Mouse (Mus musculus): ENCODE results near the gene Dcps. TPM values are rescaled to one million over a fixed set of nuclear protein-coding genes. Genes with fewer than 3 reads are reported as not detected.
A peak's percentile ranks its signal among the peaks of the same experiment; 100 is the strongest.
"Not testable (repeated sequence)": the region's sequence is repeated elsewhere in the genome, so short reads cannot be mapped to it uniquely, and the experiment has no call there.

The Dcps gene
- polyA plus RNA-seq, 1 experiment from 2014 or later = 64.3 TPM

DNA sequence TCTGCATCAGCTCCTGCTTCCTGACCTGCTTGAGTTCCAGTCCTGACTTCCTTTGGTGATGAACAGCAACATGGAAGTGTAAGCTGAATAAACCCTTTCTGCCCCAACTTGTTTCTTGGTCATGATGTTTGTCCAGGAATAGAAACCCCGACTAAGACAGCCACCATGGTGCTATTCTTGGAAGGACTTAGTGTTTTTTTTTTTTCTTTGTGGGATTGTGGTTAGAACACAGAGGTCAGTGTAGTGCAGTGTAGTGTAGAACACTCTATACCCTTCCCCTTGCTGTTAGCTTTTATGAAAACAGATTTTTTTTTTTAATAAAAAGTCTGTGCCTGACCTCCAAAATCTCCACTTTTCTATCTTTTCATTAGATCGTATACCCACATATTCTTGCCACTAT, 7.0 kb upstream of the Dcps start:
- no peak for DNase-seq (ENCODE audit: low spot score)

DNA sequence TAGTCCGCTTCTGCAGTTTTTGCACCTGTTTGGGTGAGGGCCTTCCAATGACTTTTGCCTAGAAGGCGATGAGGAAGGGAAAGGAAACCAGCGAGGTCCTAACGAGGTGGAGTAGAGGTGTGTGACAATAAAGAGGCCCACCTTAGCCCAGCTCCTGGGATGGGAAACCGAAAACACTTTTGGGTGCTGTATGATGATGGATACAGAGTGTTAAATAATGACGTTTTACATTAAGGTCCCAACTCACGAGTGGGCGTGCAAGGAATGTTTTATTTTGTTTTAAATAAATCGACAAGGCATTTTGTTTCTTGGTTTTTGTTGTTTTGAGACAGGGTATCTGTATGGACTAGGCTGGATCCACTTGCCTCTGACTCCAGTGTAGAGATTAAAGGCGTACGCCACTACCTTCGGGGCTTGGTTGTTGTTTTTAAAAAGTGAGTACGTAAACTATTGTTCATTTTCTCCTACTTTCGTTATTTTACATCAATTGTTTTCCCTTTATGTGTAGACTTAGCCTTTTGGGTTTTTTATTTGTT, 331 bp upstream of the Dcps start:
- DNase-seq (ENCODE audit: low spot score) = no peak

DNA sequence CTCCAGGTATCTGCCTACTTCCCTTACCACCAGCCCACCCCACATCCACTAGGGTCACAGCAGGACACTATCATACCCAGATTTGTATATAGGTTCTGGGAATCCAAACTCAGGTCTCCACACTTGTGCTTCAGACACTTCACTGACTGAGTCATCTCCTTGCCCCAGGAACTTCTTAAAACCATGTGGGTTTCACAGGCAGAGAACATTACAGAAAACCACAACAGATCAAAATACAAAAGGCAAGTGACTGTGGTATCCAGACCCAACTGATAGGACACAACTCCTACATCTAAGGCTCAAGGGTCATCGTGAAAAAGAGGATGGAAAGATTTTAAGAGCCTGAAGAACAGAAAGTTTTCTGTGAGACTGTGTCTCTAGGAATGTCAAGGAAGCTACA, 2.5 kb downstream of the Dcps start:
- DNase-seq (ENCODE audit: low spot score) = no peak

DNA sequence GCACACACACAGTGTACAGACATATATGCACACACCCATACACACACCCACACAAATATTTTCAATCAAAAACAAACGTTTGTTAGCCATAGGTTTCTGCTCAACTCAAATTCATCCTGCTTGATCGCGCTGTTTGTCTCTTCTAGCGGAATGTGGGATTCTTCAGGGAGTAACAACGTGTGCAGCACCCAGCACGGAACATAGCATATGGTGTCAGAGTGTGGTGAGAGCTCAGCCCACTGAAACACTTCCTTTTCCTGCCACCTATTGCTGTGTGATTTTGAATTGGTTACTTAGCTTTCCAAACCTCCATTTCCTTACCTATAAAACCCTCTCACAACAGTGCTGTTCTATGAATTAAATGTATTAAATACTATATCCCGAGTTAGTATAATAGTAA, 5.8 kb downstream of the Dcps start:
- DNase-seq (ENCODE audit: low spot score) = no peak

DNA sequence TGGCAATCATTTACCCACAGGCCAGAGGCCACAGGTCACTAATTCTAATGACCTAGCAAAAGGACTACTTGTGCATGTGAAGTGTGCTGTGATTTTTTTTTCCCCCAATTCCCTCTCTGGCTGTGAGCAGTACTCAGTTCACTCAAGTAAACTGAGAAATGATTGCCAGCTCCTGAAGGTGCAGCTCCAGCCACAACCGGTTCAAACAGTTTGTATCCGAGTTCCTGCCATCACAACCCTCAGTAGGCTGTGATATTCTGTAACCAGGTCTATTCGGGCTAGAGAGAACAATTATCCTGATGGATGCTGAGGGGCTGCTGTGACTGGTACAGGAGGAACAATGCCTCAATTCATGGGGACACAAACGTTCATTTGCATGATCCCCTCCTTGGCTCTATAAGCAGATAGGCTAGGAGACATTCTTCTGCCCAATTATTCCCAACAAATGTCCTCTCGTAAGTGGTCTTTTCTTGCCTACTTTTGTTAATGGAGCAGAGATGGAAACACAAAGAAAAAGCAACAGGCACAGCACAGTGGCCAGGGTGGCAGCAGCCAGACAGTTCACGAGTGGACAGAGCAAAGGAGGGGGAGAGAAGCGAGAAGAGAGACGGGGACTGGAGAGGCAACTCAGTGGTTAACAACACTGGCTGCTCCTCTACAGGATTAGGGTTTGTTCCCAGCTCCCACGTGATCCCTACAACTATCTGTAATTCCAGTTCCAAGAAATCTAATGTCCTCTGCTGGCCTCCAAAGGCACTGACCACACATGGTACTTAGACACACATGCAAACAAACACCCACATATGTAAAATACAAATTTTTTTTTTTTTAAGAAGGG, 8.8 kb downstream of the Dcps start:
- no peak for DNase-seq (ENCODE audit: low spot score)

DNA sequence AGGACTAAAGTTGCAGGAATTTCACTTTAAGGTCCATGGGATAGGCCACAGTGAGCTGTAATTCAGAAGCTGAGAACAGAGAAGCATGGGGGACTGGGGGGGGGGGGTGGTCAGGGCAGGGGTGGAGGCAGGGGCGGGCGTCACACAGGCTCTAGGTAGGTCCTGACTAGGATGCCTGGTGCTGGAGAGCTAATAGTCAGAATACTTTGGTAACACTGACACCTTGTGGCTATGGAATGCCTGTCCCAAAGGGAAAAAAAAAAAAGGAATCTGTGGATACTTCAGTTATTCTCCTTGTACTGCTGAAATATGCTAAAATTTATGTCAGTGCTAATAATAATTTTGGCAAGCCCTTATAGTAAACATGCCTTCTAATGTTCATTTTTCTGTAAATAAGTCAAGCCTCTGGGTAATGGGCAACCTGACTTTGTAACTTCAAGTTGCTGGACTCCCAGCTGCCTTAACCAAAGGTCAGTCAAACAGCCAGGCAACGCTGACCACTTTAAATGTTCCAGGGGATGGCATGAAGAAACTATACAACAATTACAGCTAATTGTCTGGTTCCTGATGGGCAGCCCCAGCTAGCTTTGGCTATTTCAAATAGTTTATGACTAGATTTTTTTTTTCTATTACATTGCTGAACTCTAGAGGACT, 9.6 kb downstream of the Dcps start:
- DNase-seq (ENCODE audit: low spot score) = peak; percentile 13

DNA sequence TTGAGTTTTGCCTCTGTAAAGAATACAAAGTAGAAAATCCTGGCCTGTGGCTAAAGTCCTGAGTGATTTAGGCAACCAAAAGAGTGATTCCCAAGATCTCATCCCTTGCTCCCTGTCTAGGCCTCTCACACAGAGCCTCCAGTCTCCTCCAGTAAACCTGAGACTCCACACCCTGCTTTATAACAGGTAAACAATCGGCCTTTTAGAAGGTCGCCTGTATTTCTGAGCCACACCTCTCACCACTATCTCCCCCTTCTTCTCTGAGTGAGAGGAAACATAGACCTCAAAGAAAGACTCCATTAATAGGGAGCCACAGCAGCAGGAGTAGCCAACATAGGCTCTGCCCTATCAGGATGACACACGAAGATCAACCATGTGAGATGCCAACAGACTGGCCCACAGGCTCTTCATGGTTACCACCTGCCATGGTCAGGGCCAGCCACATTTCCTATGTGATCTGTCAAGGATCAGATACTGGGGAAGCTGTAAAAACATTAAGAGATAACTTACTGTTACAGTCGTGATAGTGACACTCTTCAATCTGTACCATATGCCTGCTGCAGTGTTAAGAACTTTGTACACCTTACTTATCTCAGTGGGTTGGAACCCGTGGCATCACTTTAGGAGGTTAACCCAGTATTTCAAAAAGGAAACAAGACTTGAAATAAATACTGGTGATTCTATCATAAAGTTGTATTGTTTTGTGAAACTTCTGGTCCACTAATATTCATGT, 11.6 kb downstream of the Dcps start:
- no peak for DNase-seq (ENCODE audit: low spot score)

DNA sequence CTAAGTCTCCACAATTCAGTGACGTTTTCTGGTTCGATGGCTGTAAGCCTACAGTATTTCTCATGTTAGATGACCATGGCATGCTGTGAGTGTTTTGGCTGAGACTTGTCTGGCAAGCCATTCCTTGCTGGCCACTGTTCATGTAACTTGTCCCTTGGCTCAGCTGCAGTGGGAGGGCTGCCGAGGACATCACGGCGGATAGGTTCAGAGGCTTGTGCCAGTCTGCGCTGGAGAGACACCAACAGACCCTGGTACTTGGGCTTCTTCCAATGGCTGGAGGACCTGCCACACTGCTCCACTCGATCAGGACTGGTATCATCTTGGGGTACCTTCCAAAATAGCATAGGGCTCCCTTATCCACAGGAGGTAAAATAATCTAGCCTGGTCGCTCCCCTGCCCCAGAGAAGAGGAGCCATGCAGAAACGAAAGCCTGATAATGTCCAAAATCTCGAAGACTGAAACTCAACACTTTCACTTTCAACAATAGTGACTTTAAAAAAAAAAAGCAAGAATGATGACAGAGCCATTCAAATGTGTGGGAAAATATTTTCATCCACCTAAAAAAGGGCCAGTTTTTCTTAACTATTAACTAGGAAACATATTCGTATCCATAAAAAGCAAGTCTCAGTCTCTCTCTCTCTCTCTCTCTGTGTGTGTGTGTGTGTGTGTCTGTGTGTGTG, 12.7 kb downstream of the Dcps start:
- no peak for DNase-seq (ENCODE audit: low spot score)

DNA sequence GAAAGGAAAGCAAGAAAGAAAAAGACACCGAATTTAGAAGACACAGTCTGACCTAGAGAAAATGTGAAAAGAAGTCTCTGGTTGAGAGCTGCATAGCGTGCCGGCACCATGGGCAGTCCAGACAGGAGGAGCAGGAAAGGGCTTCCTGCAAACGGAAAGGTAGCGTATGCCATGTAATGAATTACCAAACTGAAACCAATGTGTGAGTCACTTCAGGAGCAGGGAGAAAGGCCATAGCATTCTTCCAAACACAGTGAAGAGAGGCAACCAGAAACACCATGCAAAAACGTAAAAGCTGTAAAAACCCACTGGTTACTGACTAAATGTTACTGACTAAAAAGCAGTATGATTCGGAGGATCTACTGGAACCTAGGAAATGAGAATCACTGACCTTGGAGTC, 14.1 kb downstream of the Dcps start:
- DNase-seq (ENCODE audit: low spot score) = no peak

GRCm38 (mm10) chr9:35160662-35161061, 15.2 kb downstream of the Dcps start:
- DNase-seq (ENCODE audit: low spot score) = no peak

GRCm38 (mm10) chr9:35158477-35158876, 17.4 kb downstream of the Dcps start:
- no peak for DNase-seq (ENCODE audit: low spot score)

DNA sequence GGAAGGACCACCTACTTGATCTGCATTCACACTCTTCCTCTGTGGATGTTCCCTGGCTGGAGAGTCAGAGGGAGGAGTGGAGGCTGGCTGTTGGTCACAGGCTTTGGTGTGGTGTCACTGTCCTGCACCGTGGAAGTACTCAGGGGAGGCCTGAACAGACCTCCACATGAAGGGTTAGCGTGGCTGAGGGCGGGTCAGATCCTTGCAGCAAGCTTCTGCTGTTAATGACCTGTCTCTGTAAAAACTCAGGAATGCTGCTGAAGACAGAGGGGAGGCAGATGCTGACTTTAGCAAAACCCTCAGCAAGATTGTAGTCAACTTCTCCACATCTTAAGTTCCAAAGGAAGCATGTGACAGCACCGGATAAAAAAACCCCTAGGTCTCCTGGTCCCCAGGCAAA, 19.0 kb downstream of the Dcps start:
- DNase-seq (ENCODE audit: low spot score) = no peak

GRCm38 (mm10) chr9:35156002-35156710, 19.7 kb downstream of the Dcps start:
- DNase-seq (ENCODE audit: low spot score) = no peak

DNA sequence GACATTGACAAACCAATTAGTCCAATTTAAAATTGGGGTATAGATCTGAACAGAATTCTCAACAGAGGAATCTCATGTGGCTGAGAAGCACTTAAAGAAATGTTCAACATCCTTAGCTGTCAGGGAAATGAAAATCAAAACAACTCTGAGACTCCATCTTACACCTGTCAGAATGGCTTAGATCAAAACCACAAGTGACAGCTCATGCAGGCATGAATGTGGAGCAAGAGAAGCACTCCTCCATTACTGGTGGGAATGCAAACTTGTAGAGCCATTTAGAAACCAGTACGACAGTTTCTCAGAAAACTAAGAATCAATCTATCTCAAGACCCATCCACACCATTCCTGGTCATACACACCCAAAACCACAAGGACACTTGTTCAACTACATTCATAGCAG, 22.9 kb downstream of the Dcps start:
- DNase-seq (ENCODE audit: low spot score) = no peak

DNA sequence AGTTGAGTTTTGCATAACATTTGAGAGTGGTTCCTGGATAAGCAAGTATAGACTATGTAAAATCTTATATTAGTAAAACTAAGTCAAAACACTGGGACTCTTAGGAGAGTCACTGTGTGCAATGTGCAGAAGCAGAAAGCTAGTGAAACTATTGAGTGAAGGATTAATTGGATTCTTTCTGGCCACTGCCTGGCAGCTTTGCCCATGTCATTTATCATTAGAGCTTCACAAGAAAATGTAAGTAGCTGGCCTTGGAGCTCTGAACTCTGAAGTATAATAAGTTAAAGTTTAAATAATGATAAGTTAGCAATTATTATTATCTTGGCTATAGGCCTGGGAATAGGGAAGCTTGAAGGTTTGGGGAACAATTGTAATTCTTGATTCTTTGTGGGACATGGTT, 27.0 kb downstream of the Dcps start:
- DNase-seq (ENCODE audit: low spot score) = not testable (repeated sequence)

GRCm38 (mm10) chr9:35147261-35147660, 28.6 kb downstream of the Dcps start:
- DNase-seq (ENCODE audit: low spot score) = not testable (repeated sequence)

DNA sequence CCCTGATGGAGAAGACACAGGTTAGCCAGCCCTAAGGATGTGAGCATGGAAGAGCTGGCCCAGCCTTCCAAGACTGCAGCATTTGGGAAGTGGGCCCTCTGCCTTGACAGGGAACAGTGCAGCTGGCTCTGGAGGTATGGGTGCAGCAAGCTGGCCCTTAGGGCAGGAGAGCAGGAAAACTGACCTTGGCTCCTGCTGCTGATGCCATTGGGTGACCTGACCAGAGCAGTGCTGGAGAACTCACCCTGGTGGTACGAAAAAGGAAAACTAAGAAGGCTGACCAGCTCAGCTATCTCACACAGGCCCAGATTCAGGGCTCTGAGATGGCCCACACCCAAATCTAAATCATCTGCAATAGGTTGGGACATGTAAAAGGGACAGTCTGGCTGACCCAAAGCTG, 30.0 kb downstream of the Dcps start:
- no peak for DNase-seq (ENCODE audit: low spot score)

DNA sequence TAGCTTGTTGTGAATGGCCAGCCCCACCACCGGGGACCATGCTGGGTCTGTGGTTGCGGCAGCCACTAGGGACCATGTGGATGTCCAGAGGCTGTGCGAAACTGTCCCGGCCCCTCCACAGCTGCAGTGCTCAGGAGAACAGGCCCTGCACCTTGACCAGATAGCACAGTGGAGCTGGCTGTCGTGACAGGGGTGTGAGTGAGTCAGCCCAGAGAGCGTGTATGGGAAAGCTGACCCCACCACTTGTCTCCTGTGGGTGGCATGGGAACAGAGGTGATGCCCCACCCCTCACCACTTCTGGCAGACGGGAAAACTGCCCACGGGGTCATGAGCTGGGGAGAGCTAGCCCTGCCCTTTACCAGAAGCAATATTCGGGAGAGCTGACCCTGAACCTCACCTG, 30.7 kb downstream of the Dcps start:
- no peak for DNase-seq (ENCODE audit: low spot score)

DNA sequence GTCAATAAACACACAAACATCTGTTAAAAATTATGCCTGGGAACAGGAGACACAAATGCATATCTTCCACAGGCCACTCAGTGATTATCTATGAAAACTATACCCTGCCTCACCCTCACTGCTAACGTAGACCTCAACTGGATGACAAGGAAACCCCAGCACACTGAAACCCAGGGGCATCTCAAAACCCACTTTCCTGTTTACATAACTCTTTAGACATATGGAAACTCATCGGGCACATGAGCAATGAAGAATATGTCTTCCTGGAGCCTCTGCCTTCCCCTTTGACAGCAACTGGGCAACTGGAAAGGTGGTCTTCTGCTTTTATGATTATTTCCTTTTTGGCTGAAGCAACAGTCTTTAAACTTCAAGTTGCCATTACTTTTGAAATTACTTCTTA, 33.6 kb downstream of the Dcps start:
- no peak for DNase-seq (ENCODE audit: low spot score)

DNA sequence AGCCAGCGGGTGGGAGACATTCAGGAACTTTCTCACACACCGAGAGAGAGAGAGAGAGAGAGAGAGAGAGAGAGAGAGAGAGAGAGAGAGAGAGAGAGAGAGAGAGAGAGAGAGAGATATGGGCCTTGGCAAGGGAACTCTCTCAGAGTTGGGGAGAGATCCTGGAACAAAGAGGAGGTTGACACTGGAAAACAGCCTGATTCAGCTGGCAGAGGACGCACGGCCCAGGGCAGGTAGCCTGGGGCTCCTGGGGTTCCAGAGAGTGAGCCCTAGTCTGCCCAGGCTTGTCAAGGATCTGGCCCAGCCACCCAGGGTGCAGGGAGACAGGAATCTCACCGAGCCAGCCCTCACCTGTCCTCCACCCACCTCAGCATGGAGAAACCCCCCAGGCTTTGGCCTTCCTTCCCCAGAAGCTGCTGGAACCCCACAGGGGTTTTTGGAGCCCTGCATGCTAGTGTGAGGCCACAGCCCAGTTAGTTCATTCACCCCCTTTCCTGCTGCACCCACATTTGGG, 36.6 kb downstream of the Dcps start:
- DNase-seq (ENCODE audit: low spot score) = no peak

DNA sequence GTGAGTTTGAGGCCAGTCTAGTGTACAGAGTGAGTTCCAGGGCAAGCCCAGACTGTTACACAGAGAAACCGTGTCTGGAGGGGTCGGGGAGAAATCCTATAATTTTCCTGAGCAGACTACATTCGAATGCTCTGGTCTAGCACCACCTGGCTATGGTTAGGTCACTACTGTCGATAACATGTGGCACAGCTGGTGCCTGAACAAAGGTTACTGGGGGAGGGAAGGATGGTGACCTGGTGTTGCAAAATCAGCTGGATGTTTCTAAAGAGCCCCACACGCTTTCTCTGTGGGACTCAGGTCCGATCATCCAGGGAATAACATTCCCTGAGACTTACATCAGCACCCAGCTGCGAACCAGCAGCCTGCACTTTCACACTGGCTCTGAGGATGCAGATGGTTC, 37.8 kb downstream of the Dcps start:
- no peak for DNase-seq (ENCODE audit: low spot score)

Data from thymus, postnatal 0 days (tissue).